Mouse (Mus musculus) ES-E14 (cell line): ENCODE measurements around the gene Tmem239. TPM values are rescaled to one million over a fixed set of nuclear protein-coding genes. Genes with fewer than 3 reads are reported as not detected.

Source experiments
- DNase-seq: peaks from one replicate; pipeline ENCODE4 v3.0.0-alpha.2; 2013; ENCODE audit warnings: low read depth, low spot score
- H3K27ac ChIP-seq: 2 replicates; pipeline ENCODE4 v1.5.1; 2012; ENCODE audit warnings: low read depth, mild to moderate bottlenecking, low read length, moderate library complexity, mixed read lengths; ENCODE audit not compliant: poor library complexity, insufficient read depth, severe bottlenecking
- H3K36me3 ChIP-seq: 2 replicates; pipeline ENCODE4 v1.6.1; 2012; ENCODE audit warnings: mild to moderate bottlenecking, low read length, moderate library complexity, mixed read lengths; ENCODE audit not compliant: control insufficient read depth, poor library complexity, insufficient read depth, severe bottlenecking
- H3K4me1 ChIP-seq, 2 experiments: fragments of 150-350 bp in 1 of 2; sonication (generic) in 1 of 2; 2 replicates each; pipeline ENCODE4 v1.6.1; 2012; ENCODE audit warnings: low read length in 2 of 2, mild to moderate bottlenecking in 1 of 2, mixed read lengths in 1 of 2; ENCODE audit not compliant: control insufficient read depth in 2 of 2, insufficient read depth in 2 of 2, poor library complexity in 1 of 2
- H3K4me3 ChIP-seq, 2 experiments: fragments of 150-350 bp in 1 of 2; sonication (generic) in 1 of 2; 2 replicates each; pipeline ENCODE4 v1.5.1; 2012; ENCODE audit warnings: low read length in 2 of 2, low read depth in 1 of 2, mild to moderate bottlenecking in 1 of 2, mixed read lengths in 1 of 2; ENCODE audit not compliant: insufficient read depth in 1 of 2, poor library complexity in 1 of 2, severe bottlenecking in 1 of 2
- H3K9ac ChIP-seq: 2 replicates; pipeline ENCODE4 v1.6.1; 2012; ENCODE audit warnings: low read depth, mild to moderate bottlenecking, low read length, mixed read lengths; ENCODE audit not compliant: poor library complexity, insufficient read depth, severe bottlenecking
- H3K9me3 ChIP-seq: fragments of 150-350 bp; sonication (generic); 2 replicates; pipeline ENCODE4 v1.6.1; 2012; ENCODE audit warnings: low read depth, mild to moderate bottlenecking, low read length; ENCODE audit not compliant: control insufficient read depth, insufficient read depth
- CHD2 ChIP-seq: IDR thresholded peaks from 2 replicates; pipeline ENCODE4 v1.6.1; 2014; ENCODE audit warnings: mild to moderate bottlenecking, low read depth, low read length, inconsistent platforms
- HCFC1 ChIP-seq: IDR thresholded peaks from 2 replicates; pipeline ENCODE4 v1.6.1; 2012; ENCODE audit warnings: low read length, inconsistent platforms, borderline replicate concordance; ENCODE audit not compliant: insufficient read depth
- MAFK ChIP-seq: IDR thresholded peaks from 2 replicates; pipeline ENCODE4 v1.6.1; 2014; ENCODE audit warnings: mild to moderate bottlenecking, low read depth, low read length, inconsistent platforms; ENCODE audit not compliant: insufficient read depth
- ZC3H11A ChIP-seq: IDR thresholded peaks from 2 replicates; pipeline ENCODE4 v1.6.1; 2012; ENCODE audit warnings: low read depth, mild to moderate bottlenecking, inconsistent platforms, low read length, borderline replicate concordance
- ZNF384 ChIP-seq: IDR thresholded peaks from 2 replicates; pipeline ENCODE4 v1.6.1; 2012; ENCODE audit warnings: low read depth, low read length, inconsistent platforms
- in situ Hi-C, 2 experiments: fragments of 600-800 bp; cut with MboI; formaldehyde crosslinking; loops; one replicate each; pipeline ENCODE4 v1.15.1; 2025; ENCODE audit warnings: low sequenced_read_pairs in 2 of 2, inconsistent platforms in 1 of 2; ENCODE audit not compliant: unreplicated experiment in 2 of 2
- total RNA-seq: library from RNA; depleted of rRNA; stranded (reverse); fragments of 300-350 nt; gene quantifications from 2 replicates; pipeline ENCODE4 v1.2.3, GENCODE M21; 2012

Tmem239 gene
- total RNA-seq, 1 experiment: not detected

DNA sequence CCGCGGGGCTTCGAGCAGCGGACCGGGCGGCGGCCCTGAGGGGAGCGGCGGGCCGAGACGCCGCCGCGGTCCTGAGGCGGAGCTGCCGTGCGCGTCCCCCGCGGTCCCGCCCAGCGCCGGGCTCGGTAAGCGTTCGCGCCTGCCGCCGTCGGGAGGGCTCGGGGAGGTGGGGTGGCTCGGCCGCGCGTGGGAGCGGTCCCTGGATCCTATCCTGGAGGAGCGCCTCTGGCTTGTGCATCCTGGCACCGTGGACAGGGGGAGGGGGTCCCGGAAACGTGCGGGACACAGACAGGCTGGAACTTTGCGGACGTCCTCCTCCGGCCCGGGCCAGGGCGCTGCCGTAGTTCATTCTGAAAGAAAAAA is 44.1 kb downstream of the Tmem239 start:
- Histone ChIP-seq H3K4me1 (no peaks in the 10 kb centered on the region), H3K4me3 (peak overlapping the region; percentile 85 to 96), H3K27ac (no peak overlapping the region), H3K9ac (peak overlapping the region; percentile 89), H3K36me3 (0 out of 2 replicates have a peak, but pooled peaks cover 2% of the 10 kb centered on the region), H3K9me3 (no peaks in the 10 kb centered on the region)
- no peak for TF ChIP-seq CHD2
- TF ChIP-seq HCFC1: no peak
- TF ChIP-seq ZC3H11A: no peak
- no peak for DNase-seq
- in situ Hi-C loops: no loop called here

DNA sequence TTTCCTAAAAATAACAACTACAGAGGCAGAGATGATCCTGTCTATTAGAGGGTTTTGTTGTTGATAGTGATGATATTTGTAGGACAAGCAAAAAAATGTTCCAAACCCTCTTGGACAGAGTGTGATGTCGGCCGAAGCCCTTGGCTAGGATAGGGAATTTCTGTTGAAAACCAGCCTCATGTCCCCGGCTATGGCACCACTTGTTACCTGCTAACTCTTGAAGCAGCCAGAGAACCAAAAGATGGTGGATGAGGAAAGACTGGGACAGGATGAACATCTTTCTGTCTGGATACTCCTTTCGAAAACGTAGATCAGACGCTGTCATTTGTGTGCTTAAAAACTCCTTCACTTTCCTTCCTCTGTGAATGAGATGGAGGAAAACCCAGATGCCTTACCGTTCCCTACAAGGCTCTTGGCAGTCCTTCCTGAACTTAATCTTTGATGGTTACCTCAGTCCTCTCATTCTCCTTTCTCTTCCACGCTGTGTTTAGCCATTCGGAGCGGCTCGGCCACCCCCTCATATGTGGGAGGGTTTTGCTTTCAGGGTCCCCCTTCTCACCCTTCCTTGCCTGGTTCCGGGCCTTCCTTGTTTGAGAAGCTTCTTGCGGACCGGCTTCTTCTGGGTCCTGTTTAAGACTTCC is 44.9 kb downstream of the Tmem239 start:
- no peak for TF ChIP-seq HCFC1
- TF ChIP-seq CHD2: no peak
- no peak for TF ChIP-seq ZNF384
- no peak for TF ChIP-seq ZC3H11A
- TF ChIP-seq MAFK: no peak
- no peak for DNase-seq
- H3K4me1 ChIP-seq: no peaks in the 10 kb centered on the region
- no peaks in the 10 kb centered on the region for H3K9me3 ChIP-seq
- in situ Hi-C loops: no loop called here
- H3K4me3 ChIP-seq: peak overlapping the region; percentile 85 to 96; a peak in 2 of 4 replicates
- no peak overlapping the region for H3K9ac ChIP-seq
- no peak overlapping the region for H3K27ac ChIP-seq
- no peaks in the 10 kb centered on the region for H3K36me3 ChIP-seq

DNA sequence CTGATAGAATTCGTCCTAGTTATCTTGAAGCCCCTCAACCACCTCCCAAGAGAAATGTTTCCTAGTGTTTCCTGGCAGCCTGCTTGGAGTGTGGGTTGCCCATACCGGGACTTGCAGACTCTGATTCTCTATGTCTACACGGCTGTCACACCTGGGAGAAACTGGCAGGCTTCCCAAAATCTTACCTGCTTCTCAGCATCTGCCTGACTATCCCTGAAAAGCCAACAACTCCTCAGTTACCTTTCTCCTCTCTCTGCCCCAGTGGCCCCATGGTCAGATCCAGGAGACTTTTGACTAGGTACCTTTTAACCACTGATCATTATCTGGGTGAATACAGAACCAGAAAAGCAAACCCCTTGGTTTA is 45.4 kb downstream of the Tmem239 start:
- DNase-seq: no peak
- Histone ChIP-seq H3K27ac (no peak overlapping the region), H3K4me3 (no peak overlapping the region), H3K9me3 (no peaks in the 10 kb centered on the region), H3K9ac (no peak overlapping the region), H3K4me1 (no peaks in the 10 kb centered on the region), H3K36me3 (no peaks in the 10 kb centered on the region)
- in situ Hi-C loops: no loop called here
- TF ChIP-seq CHD2 (no peak), ZNF384 (no peak), MAFK (no peak), HCFC1 (no peak), ZC3H11A (no peak)

- Histone ChIP-seq H3K36me3 (no peaks in the 10 kb centered on the region), H3K9me3 (no peaks in the 10 kb centered on the region), H3K4me1 (no peaks in the 10 kb centered on the region), H3K27ac (no peak overlapping the region), H3K4me3 (no peak overlapping the region), H3K9ac (no peak overlapping the region)
- DNase-seq: no peak
- in situ Hi-C loops: no loop called here
- TF ChIP-seq ZNF384 (no peak), HCFC1 (no peak), CHD2 (no peak), ZC3H11A (no peak), MAFK (no peak)
Measured at GRCm38 (mm10) chr2:130452266-130452665, 46.0 kb downstream of the Tmem239 start.

- no peak overlapping the region for H3K9ac ChIP-seq
- no peaks in the 10 kb centered on the region for H3K4me1 ChIP-seq
- no peak for DNase-seq
- H3K4me3 ChIP-seq: no peak overlapping the region
- TF ChIP-seq CHD2 (no peak), HCFC1 (no peak), ZNF384 (no peak), ZC3H11A (no peak), MAFK (no peak)
- H3K36me3 ChIP-seq: no peaks in the 10 kb centered on the region
- H3K9me3 ChIP-seq: no peaks in the 10 kb centered on the region
- H3K27ac ChIP-seq: no peak overlapping the region
- in situ Hi-C loops: no loop called here
Measured at GRCm38 (mm10) chr2:130453421-130453820, 47.1 kb downstream of the Tmem239 start.
